Mouse (Mus musculus) megakaryocyte, embryonic 14.5 days (primary cell): Measurements from ENCODE around the gene Zfp345. TPM values are rescaled to one million over a fixed set of nuclear protein-coding genes. Genes with fewer than 3 reads are reported as not detected.
A peak's percentile ranks its signal among the peaks of the same experiment; 100 is the strongest.
"Not testable (repeated sequence)": the region's sequence is repeated elsewhere in the genome, so short reads cannot be mapped to it uniquely, and the experiment has no call there.

Experiments
- H3K27me3 ChIP-seq: replicated peaks from 2 replicates; pipeline ENCODE3; 2012; ENCODE audit warnings: inconsistent platforms
- H3K36me3 ChIP-seq: replicated peaks from 2 replicates; pipeline ENCODE3; 2012; ENCODE audit warnings: low read length, inconsistent platforms, mixed read lengths
- H3K4me1 ChIP-seq: 2 replicates; pipeline ENCODE4 v1.6.1; 2012; ENCODE audit warnings: inconsistent platforms
- H3K4me3 ChIP-seq: replicated peaks from 2 replicates; pipeline ENCODE3; 2012; ENCODE audit warnings: moderate library complexity, mild to moderate bottlenecking, inconsistent platforms
- H3K9me3 ChIP-seq: 2 replicates; pipeline ENCODE4 v1.6.1; 2012; ENCODE audit warnings: inconsistent platforms
- FLI1 ChIP-seq: IDR thresholded peaks from 2 replicates; pipeline ENCODE4 v1.6.1; 2012; ENCODE audit warnings: low read length, inconsistent platforms, mixed read lengths
- GATA1 ChIP-seq: IDR thresholded peaks from 3 replicates; pipeline ENCODE4 v1.6.1; 2012; ENCODE audit warnings: mixed read lengths, low read length, inconsistent platforms, borderline replicate concordance
- polyA plus RNA-seq: library from polyadenylated mRNA; stranded (reverse); fragments of >175 nt; gene quantifications from 2 replicates; pipeline ENCODE4 v1.2.3, GENCODE M21; 2012; ENCODE audit warnings: low replicate concordance; ENCODE audit not compliant: insufficient read depth

The Zfp345 gene
- not detected in 2 replicates for polyA plus RNA-seq

- H3K9me3 ChIP-seq, H3K4me1 ChIP-seq, H3K27me3 ChIP-seq, H3K36me3 ChIP-seq: not testable (repeated sequence)
- peak within 1 kb of the TSS; percentile 56 for H3K4me3 ChIP-seq
These were observed at the start of gene Zfp345 for GRCm38 (mm10) chr2:150484939-150485778. Zfp345 (minus strand) TSS chr2:150485091.

GRCm38 (mm10) chr2:150525703-150526207 lies 40.9 kb upstream of the Zfp345 start:
- H3K4me3 ChIP-seq, result no peak overlapping the region
- H3K4me1 ChIP-seq, result peaks cover 4% of the 10 kb centered on the region
- H3K9me3 ChIP-seq, result peaks cover 20% of the 10 kb centered on the region
- no peak for TF ChIP-seq GATA1
- TF ChIP-seq FLI1, result no peak
- H3K36me3 ChIP-seq, result no peaks in the 10 kb centered on the region
- peaks cover 47% of the 10 kb centered on the region for H3K27me3 ChIP-seq

DNA sequence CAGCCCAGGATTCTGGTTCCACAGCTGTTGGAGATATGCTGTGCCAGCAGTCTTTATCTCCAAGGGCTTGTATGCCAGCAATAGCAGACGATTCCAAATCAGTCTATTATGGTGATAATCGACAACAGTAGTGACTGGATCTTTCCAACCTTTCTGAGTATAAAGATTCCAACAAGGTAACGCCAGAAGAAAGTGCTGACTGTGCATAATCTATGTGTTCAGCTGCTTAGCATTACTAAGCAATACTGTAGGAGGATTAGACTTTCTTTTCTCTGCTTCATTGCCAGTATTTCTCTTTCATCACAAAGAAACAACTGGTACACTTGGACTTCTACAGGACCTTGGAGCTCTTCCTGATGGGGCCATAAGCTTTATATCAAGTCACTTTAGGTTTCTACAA lies 27.9 kb upstream of the Zfp345 start:
- TF ChIP-seq FLI1, result no peak
- Histone ChIP-seq H3K36me3 (no peaks in the 10 kb centered on the region), H3K27me3 (peaks cover 3% of the 10 kb centered on the region), H3K9me3 (peaks cover 31% of the 10 kb centered on the region), H3K4me1 (no peaks in the 10 kb centered on the region), H3K4me3 (no peak overlapping the region)

DNA sequence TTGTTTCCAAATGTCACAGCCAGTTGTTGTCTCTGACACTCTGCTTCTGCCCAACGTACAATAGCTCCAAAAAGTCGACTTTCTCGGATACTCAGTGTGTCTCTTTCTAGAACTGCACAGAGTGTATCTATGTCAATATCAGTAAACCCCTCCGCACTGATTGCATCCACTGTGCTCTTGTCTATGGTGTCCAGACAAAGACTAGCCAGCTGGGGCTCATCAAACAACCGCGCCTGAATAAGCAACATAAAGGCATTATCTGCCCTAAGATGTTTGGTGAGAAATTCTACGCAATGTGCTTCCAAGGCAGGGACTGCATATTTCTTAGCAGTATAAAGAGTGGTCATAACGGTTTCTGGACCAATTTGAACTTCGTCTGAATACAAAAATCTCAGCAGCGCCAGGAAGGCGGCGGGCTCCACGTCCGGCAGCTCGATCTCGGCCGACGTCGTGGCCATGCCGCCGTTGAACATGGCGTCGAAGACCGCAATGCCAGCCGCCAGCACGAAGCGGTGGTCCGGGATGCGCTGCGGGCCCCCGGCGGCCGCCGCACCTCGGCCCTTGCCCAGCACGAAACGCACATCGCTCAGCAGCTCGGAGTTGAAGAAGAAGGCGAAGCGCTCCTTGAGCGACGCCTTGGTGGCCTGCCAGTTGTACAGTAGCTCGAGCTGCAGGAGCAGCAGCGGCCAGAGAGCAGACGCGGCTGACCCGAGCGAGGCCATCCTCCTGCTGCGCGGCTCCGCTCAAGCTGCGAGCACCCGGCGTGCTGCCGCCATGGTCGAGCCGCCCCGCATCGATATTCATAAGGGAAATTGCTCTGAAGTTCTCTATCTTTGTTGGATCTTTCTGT lies 15.5 kb upstream of the Zfp345 start:
- not testable (repeated sequence) for H3K36me3 ChIP-seq, H3K4me1 ChIP-seq, H3K27me3 ChIP-seq, H3K9me3 ChIP-seq
- H3K4me3 ChIP-seq, result peak overlapping the region; percentile 10

GRCm38 (mm10) chr2:150493031-150493430 lies 8.1 kb upstream of the Zfp345 start:
- Histone ChIP-seq H3K9me3 (peaks cover 8% of the 10 kb centered on the region; the same call in 1 of the 2 replicates), H3K4me3 (no peak overlapping the region), H3K36me3 (no peaks in the 10 kb centered on the region), H3K4me1 (no peaks in the 10 kb centered on the region), H3K27me3 (no peaks in the 10 kb centered on the region)
- no peak for TF ChIP-seq GATA1
- TF ChIP-seq FLI1, result no peak

GRCm38 (mm10) chr2:150451180-150451919 lies 33.5 kb downstream of the Zfp345 start, which contains the start of gene Zfp442:
Zfp442 (minus strand) TSS chr2:150451486.
- H3K4me3 ChIP-seq, result peak within 1 kb of the TSS; percentile 89
- not testable (repeated sequence) for H3K9me3 ChIP-seq, H3K4me1 ChIP-seq, H3K27me3 ChIP-seq, H3K36me3 ChIP-seq

GRCm38 (mm10) chr2:150439084-150439483 lies 45.8 kb downstream of the Zfp345 start:
- H3K36me3 ChIP-seq, H3K4me1 ChIP-seq, H3K27me3 ChIP-seq, H3K9me3 ChIP-seq, H3K4me3 ChIP-seq: not testable (repeated sequence)

Other genes with a start within 250 kb of the Zfp345 start
- gene Gm21994, start 229.5 kb downstream of the Zfp345 start, polyA plus RNA-seq, result not detected in 2 replicates
- not detected in 2 replicates for gene Gm14124, start 227.6 kb downstream of the Zfp345 start, polyA plus RNA-seq
- gene Gm10130, start 161.4 kb downstream of the Zfp345 start, polyA plus RNA-seq, result not detected in 2 replicates
- gene 3300002I08Rik, start 122.3 kb downstream of the Zfp345 start, polyA plus RNA-seq, result not detected in 2 replicates
- 0.09 TPM in 1 of 2 replicates, not detected in the other for gene Zfp442, start 33.6 kb downstream of the Zfp345 start, polyA plus RNA-seq
- 4.4 and 13.6 TPM in 2 replicates for gene Cst7, start 85.3 kb upstream of the Zfp345 start, polyA plus RNA-seq
- 29.0 and 66.7 TPM in 2 replicates for gene Apmap, start 123.5 kb upstream of the Zfp345 start, polyA plus RNA-seq
- gene Acss1, start 183.4 kb upstream of the Zfp345 start, polyA plus RNA-seq, result 2.8 and 13.4 TPM in 2 replicates
- gene Vsx1, start 204.3 kb upstream of the Zfp345 start, polyA plus RNA-seq, result not detected in 2 replicates